Mouse (Mus musculus): ENCODE measurements at regions not wholly inside any gene's neighbourhood (a gene's known extent, or its start where the extent isn't known, plus 50 kb on each side); places are given as distances from the start of the nearest gene placed in this dataset.

DNA sequence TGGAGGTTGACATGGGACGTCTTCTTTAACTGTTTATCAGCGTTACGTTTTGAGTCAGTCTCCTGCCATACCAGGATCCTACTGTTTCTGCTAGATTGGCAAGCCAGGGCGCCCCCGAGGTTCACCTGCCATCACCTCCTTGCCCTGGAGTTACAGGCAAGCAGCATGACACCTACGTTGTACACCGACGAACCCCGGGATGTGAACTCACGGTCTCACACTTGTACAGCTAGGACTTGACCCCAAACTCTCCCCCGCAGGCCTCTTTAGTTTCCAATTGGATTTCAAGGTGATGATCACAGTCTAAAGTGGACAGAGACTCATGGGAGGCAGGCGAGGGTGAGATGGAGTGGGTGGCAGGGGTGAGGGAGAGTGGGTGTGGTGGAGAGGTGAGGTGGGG, 83.9 kb upstream of the Gm9887 start:
- TF ChIP-seq CTCF (IDR thresholded peaks at IDR 0.05; ENCODE audit: insufficient read depth, low read length) (no peak), POLR2A (IDR thresholded peaks at IDR 0.05; ENCODE audit: borderline replicate concordance, extremely low read depth, low read depth, low read length) (no peak)
